Mouse (Mus musculus): ENCODE results near the gene Sqor.

Sqor gene

DNA sequence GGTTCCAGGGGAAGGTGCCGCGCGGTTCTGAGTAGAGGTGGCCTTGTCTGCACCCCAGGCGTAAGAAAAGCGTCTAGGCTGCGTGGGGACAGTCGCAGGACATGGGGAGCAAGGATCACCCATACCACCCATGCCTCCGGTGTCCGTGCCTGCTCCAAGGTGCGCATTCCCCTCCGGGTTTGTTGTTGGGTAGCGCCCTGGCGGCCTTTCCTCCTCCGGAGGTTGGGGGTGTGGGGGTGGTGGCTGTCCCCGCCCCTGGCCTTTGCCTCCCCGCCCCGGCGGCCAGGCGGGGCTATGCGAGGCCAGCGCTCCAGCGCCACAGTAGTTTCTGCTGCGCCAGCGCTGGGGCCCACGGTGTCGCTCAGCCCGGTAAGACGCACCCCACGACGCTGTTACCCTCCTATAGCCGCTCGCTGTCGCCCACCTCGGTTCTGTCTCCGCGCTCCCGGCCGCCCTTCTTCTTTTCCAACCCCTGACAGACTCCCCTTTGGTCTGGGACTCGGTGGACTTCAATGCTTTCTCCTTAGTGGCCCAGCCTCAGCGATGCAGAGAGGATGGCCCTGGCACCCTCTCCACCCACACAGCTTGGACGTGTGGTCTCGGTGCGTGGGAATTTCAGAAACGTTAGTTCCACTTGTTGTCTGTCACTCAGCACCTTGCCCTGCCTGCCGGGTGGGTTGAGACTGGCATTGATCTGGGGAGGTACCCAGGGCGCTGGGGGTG is at the start of gene Sqor:
Gene Sqor, plus strand, starts transcription at position 167 of the 723 bp plus-strand sequence.
- DNase-seq, result peak; percentile 19 to 38

DNA sequence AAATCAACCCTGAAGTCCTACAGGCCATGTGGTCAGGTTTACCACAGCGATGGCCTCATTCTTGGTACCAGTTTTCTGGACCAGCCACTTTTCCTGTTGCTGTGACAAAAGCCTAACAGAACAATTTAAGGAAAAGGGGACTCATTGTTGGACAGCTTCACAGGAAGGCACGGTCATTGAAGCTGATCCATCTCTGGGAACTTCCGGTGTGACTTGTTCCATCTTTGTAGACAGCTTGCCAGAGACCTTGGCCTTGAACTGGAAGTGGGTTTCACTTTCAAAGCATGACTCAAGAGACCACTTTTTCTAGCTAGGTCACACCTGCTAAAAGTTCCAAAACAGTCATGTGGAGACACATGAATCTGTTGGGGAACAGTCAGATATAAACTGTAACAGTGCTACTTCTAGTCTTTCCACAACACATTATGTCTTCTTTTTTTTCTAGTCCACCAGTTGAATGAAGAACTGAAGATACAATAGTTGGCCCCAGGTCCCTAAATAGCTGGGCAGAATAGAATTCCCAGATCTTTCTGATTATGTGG is 48.7 kb upstream of the Sqor start:
- no peak for DNase-seq

DNA sequence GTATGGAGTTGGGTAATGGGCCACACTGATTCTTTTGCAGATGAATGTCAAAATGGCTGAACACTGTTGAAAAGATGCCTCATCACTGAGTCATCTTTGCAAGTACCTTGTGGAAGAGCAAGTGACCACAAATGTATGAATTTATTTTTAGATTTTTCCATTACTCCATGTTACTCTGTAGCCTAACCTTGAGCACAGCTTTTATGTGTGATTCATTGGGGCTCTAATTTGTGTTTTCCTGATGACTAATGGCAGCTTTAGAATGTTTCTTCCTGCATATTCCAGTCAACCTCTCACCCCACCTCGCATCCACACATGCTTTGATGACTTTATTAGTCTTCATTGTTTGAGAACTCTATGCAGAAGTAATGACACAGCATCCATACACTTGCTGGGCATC is 45.8 kb upstream of the Sqor start:
- DNase-seq, result no peak

DNA sequence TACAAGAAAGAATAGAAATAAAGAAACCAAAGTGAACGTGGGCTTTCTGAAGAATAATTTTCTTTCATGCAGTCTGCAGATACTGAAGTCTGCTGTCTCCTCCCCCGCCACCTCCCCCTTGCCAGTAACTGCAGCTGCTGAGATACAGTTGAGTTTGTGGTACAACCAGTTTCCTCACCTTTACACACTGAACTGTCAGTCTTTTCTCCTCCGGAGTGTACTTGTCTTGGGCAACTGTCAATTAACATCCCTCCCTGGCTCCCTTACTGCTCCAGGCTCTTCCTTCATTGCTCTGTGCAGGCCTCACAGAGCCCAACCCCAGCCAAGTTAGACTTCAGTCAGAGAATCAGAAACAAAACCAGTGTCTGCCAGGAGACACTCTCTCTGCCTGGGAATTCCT is 44.5 kb upstream of the Sqor start:
- no peak for DNase-seq

DNA sequence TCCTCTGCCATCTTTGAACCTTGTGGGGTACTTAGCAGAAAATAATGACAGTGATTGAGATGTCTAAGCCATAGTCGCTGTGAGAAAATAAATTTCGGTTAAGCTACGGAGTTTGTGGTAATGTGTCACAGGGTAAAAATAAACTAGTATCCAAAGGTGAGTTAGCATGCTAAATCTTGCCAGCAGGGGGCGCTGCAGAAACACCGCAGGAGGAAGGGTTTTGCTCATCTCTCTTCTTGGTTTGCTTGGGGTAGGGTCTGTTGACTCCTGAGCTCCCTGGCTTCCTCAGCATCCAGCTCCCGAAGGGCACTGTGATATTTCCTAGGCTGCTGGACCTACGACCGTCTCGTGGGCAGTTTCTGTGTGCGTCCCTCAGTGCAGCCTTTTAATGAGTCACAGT is 39.4 kb upstream of the Sqor start:
- peak in 1 of 2 experiments; percentile 18 for DNase-seq

DNA sequence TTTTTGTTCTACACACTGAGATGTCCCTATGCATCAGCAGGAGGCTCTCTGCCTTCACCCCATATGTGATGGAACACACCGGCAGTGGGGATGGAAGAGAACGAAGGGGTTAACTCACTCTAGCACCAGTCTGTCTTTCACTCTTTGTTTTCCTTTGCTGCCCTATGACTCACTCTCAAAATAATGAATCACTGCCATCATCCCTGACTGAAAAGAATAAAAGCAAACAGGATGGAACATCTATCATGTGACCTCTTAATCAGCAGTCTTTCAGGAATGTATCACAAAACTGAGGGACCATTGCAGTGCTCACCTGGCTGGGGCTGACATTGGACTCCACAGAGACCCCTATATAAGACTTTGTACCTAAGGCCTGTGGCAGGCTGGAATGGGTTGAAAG is 33.6 kb upstream of the Sqor start:
- no peak for DNase-seq

DNA sequence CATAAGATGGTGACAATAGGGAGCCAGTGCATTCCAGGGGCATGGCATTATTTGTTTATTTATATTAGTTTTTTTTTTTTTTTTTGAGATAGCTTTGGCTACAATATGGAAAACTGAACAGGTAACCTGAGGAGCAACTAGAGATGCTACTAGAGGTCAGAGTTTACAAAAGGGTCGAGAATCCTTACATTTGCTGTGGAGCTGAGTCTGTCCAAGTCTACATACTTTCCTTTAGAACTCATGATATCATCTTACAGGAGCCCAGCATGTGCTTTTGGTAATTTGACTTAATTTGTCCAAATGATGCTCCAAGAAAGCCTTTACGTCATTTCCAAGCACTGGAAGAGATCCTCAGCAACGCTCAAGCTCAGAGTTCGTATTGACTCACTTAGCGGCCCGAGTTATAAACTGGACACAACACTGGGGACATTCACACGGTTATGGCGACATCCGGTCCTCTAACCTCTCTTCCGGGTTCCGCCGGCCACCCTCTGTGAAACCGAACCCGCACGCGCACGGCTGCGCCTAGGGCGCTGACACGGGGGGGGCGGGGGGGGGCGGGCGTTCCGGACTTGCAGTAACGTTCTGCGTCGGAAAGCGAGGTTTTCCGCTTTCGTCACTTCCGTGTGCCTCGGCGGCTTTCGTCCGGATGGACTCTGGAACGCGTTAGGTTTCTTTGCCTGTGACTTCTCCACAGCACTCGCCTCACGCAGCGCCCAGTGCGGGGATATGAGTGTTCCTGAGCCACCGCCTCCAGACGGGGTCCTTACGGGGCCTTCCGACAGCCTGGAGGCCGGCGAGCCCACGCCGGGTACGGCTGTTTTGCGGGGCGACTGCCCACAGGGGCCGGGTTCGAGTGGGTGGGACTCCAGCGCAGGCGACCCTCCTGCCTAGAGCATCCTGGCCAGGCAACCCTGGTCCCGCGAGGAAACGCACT is 26.9 kb upstream of the Sqor start, which contains the start of gene Bloc1s6:
Gene Bloc1s6, plus strand, starts transcription at position 610 of the 937 bp plus-strand sequence.
- DNase-seq, result peak; percentile 90 to 93

DNA sequence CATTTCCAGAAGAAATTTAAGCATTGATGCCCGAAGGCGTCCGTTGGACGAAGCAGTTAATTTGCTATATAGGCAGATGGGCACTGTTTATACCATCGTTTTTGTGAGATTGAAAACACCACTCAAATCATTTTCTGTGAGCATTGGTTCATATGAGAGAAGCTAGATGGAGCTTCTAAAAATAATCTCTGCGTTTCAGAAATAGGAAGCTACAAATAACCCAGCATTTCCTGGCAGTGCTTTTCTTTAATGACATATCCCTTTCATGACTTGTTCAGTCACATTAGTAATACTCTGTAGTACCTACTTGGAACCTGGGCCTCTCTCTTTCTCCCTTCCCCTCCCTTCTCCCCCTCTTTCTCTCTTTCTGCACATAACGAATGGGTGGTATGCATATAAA is 26.0 kb upstream of the Sqor start:
- no peak for DNase-seq

DNA sequence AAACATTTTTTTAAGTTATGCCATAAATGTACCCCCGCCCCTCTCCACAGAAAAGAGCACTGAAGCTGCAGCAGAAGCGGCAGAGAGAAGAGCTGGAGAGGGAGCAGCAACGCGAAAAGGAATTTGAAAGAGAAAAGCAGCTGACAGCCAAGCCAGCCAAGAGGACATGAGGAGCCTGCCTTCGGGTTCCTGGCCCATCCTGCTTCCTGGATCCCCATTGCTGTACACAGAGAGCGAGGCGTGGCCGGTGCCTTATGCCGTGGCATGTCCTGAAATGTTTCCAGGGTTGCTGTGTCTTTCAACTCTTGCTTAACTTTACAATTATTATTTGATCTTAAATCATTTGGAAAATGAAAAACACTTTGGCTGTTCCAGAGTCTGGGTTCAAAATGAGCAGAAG is 18.6 kb upstream of the Sqor start:
- no peak for DNase-seq

DNA sequence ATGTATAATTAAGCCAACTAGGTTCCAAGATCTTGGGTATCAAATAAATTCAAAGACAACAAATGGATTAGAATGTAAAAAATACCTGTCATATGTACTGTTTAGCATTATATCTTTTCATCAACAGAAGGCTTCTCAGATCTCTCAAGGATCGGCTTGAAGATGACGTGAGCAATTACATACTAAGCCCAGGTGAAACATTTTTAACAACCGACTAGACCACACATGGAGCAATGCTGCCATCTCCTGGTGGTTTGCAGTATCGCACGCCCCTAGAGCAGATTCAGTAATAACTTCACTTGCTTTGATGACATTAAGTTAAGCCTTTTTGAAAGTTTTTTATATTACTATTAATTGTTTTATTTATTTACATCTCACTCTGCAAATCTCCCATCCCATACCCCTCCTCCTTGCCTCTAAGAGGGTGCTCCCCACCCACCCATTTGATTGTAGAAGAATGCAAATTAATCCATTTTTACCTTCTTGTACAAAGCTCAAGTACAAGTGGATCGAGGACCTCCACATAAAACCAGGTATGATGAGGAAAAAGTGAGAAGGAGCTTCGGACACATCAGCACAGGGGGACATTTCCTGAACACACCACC is 11.2 kb upstream of the Sqor start:
- peak; percentile 70 to 78 for DNase-seq

DNA sequence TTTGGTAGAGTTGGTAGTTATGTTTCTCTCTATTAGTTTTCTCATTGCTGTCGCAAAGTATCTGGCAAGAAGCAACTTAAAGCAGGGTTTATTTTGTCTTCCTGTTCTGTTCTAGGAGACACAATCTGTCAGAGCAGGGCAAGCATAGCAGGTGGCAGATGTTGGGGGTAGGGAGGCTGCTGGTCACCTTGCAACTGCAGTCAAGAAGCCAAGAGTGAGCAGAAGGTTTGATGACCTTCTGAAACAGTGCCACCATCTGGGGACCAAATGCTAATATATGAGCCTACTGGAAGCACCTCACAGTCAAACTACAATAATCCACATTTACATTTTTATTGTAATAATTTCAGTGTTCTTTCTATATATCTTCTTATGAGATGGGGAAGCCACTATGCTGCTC is 5.2 kb upstream of the Sqor start:
- DNase-seq, result peak; percentile 51 to 61

DNA sequence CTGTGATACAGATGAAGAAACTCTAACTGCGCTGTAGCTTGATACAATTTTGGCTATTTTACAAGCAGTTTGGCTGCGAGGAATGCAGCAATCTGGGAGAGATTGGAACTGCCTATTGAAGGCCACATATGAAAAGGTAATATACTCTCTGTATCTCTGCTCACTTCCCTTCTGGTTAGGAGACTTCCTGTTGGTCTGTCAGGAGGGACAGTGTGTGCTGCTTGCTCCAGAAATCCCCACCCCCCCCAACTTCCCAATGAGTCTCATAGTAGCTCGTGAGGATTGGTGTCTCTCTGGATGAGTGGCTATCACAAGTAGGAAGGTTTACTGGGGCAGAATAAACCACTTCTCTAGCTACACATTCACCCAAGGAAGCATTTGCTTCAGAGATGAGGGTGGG is 2.0 kb upstream of the Sqor start:
- DNase-seq, result no peak

DNA sequence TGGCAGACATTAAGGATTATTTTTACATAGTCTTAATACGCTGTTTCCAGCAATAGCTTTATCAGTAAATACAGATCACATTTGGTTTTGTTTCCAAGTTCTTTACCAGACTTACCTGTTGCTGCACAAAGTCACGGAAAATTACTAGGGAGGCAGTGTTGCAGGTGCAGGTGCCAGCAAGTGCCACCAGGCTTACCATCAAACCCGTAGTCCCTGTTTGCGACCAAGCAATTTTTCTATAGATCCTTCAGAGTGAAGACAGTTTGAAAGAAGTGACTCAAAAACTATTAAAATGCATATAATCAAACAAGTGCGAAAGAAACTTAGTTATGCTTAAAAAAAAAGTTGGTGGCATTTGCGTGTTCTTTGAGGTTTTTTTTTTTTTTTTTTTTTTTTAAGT is 511 bp upstream of the Sqor start:
- no peak for DNase-seq

DNA sequence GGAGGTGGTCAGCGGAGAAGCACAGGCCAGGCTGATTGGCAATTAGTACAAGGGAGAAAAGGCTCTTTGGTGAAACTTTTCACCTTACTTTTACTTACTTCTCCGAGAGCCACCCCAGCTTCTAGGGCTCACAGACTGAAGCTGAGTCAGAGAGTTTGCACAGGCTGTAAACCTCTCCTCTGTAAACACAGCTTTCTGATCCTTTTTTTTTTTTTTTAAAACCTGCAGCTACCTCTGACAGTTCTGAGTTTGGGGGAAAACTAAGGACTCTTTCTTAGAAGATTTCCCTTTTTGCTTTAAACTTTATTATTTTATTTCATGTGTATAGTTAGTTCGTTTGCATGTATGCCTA is 733 bp downstream of the Sqor start:
- no peak for DNase-seq

DNA sequence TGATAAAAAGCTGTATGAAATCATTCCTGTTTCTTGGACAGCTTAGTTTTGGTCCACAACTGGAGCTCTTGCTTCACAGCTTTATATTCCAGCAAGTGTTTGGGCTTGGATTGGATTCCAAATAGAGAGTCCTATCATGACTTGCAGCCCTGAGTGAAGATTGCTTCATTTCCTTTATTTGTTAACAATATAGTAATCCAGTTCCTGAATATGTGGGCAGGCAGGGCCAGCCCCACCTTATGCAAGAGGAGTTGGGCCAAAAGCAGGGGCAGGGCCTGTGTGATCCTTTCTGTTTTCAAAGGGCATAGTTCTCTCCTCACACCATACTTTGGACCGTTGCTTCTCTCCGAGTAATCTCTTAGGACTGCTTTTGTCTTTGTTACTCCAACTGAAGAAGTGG is 6.0 kb downstream of the Sqor start:
- DNase-seq, result no peak

DNA sequence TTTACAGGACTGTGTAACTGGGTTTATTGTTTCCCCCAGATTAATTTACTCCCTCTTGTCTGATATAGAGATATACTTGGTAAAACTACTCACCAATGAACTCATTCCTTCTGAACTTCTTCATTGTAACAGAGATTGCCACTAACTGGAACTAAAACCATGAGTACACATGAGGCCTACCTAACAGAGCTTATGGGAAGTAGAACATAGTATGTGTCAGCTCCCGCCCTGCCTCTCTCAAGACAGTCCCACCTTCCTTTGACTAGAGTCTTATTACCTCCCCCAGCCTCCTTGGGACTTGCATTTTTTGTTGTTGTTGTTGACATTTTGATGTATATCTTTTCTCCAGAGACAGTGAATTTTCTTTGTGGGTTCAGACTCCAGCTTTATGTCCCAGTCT is 7.9 kb downstream of the Sqor start:
- DNase-seq, result no peak

DNA sequence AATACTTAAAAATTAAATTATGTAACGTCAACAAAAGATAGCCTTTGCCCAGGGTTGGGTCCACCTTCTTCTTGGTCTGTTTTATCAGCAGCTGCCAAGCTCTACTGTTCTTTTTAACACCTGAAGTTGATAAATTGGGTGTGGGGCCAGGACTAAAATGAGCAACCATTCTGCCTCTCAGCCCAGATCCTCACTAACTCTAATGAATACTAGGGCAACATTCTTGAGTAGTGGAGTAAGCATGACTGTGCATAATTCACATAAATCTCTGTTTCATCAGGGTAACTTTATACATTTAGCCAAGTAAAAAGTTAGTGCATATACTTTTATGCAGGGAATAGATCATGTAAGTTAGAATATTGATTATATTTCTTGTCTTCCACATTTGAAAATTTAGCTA is 10.5 kb downstream of the Sqor start:
- DNase-seq, result no peak

DNA sequence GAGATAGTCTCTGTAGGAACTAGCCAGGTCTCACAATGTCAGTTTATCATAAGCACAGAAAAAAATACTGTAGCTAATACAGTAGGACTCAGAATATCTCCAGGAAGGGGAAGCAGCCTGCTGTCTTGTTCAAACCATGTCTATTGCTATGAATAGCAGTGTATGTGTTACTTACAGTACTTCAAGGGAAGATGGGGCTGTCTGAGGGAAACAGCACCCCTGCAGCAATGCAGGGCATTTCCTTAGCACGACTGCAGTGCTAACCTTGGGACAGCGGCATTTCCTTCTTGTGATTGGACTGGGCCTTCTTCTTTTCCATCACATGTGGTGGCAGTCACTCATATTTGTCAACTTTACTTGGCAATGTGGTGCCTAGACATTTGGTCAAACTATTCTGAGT is 11.8 kb downstream of the Sqor start:
- no peak for DNase-seq

DNA sequence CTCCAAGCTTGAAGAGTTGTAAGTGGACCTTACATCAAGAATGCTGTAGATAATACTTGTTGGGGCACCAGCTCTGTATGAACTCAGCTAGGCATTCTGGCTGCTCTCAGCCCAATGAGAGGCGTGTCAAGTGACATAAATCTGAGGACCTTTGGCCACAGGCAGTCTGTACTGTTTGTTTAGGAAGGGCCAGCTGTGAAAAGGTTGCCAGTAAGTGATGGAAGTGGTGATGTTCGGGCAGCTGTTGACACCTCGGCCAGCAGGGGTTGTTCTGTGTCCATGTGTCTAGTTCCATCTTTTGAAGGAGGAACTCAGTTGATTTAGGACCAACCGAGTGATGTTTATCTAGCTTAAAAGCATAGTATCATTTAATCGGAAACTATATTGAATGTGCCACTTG is 14.9 kb downstream of the Sqor start:
- no peak for DNase-seq

DNA sequence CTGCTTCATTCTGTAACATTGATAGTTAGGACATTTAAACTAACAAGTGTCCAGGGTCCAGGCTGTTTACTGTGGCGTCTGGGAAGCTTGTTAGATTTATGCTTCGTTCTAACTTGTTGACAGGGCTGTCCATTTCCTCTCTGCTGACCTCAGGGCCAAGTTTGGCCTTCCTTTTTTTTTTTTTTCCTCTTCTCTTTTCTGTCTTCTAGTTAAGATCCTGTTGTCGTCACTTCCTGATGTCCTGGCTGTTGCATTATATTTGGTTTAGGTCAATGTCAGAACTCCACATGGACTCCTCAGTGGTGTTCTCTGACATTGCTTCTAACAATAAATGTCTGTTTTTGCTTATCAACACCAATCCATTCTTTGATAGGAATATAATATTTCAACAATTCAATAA is 15.4 kb downstream of the Sqor start:
- DNase-seq, result no peak

DNA sequence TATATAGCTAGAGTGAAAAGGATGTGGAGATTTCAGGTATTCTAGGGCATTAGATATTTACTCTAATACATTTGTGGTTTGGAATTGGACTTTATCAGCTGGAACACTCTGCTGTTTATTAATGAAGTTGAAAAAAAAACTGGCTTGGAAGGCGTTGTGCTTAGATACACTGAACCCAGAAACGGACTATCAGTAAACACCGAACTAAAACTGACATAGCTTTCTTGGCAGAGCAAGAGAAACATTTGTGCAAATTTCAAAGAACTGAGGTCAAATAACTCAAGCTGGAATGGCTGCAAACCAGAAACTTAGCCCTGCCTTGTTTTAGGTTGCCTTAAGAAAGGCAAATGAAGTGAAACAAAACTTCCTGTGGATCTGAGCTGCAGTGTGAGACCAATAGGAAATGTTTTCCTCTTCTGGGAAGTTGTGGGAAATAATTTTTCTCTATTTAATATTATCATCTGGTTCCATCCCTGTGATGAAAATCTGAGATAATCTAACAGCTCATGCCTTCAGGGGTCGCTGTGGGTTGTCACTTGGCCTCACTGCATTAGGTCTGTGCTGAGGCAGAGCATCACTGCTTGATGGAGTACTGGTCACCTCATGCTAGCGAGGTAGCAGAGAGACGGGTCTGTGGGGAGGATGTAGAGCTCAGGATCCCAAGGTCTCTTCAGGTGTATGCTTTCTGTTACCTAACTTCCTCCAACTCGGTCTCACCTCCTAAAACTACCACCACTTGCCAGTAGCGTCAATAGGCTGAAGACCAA is 16.7 kb downstream of the Sqor start:
- DNase-seq, result no peak

DNA sequence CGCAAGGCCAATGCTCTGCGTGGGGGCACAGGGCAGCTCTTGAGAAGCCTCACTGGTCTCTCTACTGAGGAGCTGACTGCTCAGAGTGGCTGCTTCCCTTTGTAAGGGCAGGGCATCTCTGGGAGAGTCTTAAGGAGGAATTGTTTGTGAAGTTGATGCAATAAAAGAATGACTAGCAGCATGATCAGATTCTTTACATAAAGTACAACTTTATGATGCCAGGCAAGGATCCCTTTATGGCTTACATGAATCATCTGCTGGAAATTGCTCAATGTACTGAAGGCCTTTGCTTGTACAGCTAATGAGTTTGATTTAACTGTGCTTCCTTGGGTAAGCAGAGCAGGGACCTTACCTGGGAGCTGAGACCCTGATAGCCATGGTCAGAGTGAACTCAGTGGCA is 18.7 kb downstream of the Sqor start:
- no peak for DNase-seq

DNA sequence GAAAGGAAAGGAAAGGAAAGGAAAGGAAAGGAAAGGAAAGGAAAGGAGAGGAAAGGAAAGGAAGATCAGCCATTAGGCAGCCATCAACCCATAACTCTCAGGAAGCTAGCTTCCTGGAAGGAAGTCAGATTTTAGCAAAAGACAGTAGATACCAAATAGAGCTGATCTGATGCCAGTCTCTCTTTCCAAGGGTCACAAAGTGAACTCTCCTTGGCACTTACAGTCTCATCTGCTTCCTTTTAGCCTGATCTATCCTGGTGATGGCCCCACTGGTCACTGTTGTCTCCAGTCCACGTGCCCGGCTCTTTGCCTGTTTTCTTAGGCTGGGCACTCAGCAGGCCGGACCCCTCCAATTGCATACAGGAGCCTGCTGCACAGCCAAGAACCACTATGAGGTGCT is 19.7 kb downstream of the Sqor start:
- no peak for DNase-seq
